Mouse (Mus musculus) liver, embryonic 14.5 days (tissue): ENCODE results near the gene Aire. TPM values are rescaled to one million over a fixed set of nuclear protein-coding genes. Genes with fewer than 3 reads are reported as not detected.
A peak's percentile ranks its signal among the peaks of the same experiment; 100 is the strongest.

Experiments used
- ATAC-seq: fragments of 200-750 bp; cut with Nextera tagmentation; 2 replicates; pipeline ENCODE4 v1.8.0; 2017; ENCODE audit warnings: moderate number of reproducible peaks, mild to moderate bottlenecking, moderate library complexity; ENCODE audit not compliant: insufficient read depth
- DNase-seq, 3 experiments: peaks; one replicate each; pipeline ENCODE4 v3.0.0-alpha.2; 2012 to 2013; ENCODE audit warnings: low read depth in 3 of 3, low spot score in 3 of 3
- H3K27ac ChIP-seq: fragments of 300-500 bp; sonication (generic); 2 replicates; pipeline ENCODE4 v1.5.1; 2014; ENCODE audit warnings: moderate library complexity, mild to moderate bottlenecking, control low read depth, inconsistent platforms
- H3K27me3 ChIP-seq: fragments of 300-500 bp; sonication (generic); 2 replicates; pipeline ENCODE4 v1.6.1; 2014; ENCODE audit warnings: mild to moderate bottlenecking, low read length, moderate library complexity; ENCODE audit not compliant: control insufficient read depth, insufficient read depth
- H3K36me3 ChIP-seq: fragments of 300-500 bp; sonication (generic); replicated peaks from 2 replicates; pipeline ENCODE4 v1.6.1; 2014; ENCODE audit warnings: low read depth; ENCODE audit not compliant: control insufficient read depth, insufficient read depth
- H3K4me1 ChIP-seq, 2 experiments: fragments of 200-500 bp in 1 of 2; fragments of 300-500 bp in 1 of 2; sonication (generic) in 1 of 2; replicated peaks; 2 replicates each; pipeline ENCODE4 v1.6.1; 2012 to 2014; ENCODE audit warnings: antibody characterized with exemption in 1 of 2, inconsistent platforms in 1 of 2, low read length in 1 of 2; ENCODE audit not compliant: control insufficient read depth in 2 of 2, insufficient read depth in 2 of 2
- H3K4me2 ChIP-seq: fragments of 300-500 bp; sonication (generic); 2 replicates; pipeline ENCODE4 v1.6.1; 2014; ENCODE audit warnings: low read depth, mild to moderate bottlenecking, control low read depth, moderate library complexity
- H3K4me3 ChIP-seq, 2 experiments: fragments of 200-500 bp in 1 of 2; fragments of 300-500 bp in 1 of 2; sonication (generic) in 1 of 2; 2 replicates each; pipeline ENCODE4 v1.5.1; 2012 to 2014; ENCODE audit warnings: low read depth in 2 of 2, low read length in 2 of 2, mild to moderate bottlenecking in 2 of 2, control low read depth in 1 of 2, inconsistent platforms in 1 of 2, moderate library complexity in 1 of 2; ENCODE audit not compliant: insufficient read depth in 1 of 2
- H3K9ac ChIP-seq: fragments of 300-500 bp; sonication (generic); replicated peaks from 2 replicates; pipeline ENCODE4 v1.6.1; 2014; ENCODE audit warnings: mild to moderate bottlenecking, control low read depth, moderate library complexity
- H3K9me3 ChIP-seq: fragments of 300-500 bp; sonication (generic); 2 replicates; pipeline ENCODE4 v1.6.1; 2016; ENCODE audit warnings: low read length, mixed read lengths; ENCODE audit not compliant: control insufficient read depth
- CTCF ChIP-seq: IDR thresholded peaks from 2 replicates; pipeline ENCODE4 v1.5.1; 2016; ENCODE audit warnings: antibody characterized with exemption, low read depth, control low read depth
- EP300 ChIP-seq: IDR thresholded peaks from 2 replicates; pipeline ENCODE4 v1.6.1; 2016; ENCODE audit warnings: antibody characterized with exemption, low read depth
- WGBS: fragments of 180-500 bp; shearing (Covaris S2); extraction: QIAGEN DNeasy Blood & Tissue Kit; methylation state at CpG from one replicate; pipeline ENCODE4 v1.1.7; 2014; ENCODE audit not compliant: insufficient replicate concordance; 5-methylcytosine and 5-hydroxymethylcytosine counted together
- polyA plus RNA-seq, 2 experiments: library from polyadenylated mRNA; depleted of rRNA in 1 of 2; stranded (reverse) in 1 of 2; unstranded in 1 of 2; fragments of >200 nt; fragmentation: Nextera tagmentation in 1 of 2; extraction: Ambion mirVana in 1 of 2; gene quantifications; 2 replicates each; pipeline versions ENCODE4 v1.2.1 to v1.2.3; 2012 to 2014

The Aire gene
- polyA plus RNA-seq, 2 experiments, result not detected

- DNase-seq (no peak), ATAC-seq (no peak)
- no peak for TF ChIP-seq EP300
- no peak for TF ChIP-seq CTCF
- Histone ChIP-seq H3K27ac (no peak overlapping the region), H3K9ac (no peak overlapping the region), H3K27me3 (peaks cover 19% of the 10 kb centered on the region), H3K4me3 (peak overlapping the region; percentile 34 to 52; a peak in 3 of 4 replicates), H3K4me2 (peak overlapping the region; percentile 52), H3K36me3 (no peaks in the 10 kb centered on the region), H3K4me1 (no peaks in the 10 kb centered on the region), H3K9me3 (no peaks in the 10 kb centered on the region)
- WGBS, result 13% methylated on average over 11 of the region's 11 CpGs
Observed at GRCm38 (mm10) chr10:78068541-78068940, 25.1 kb upstream of the Aire start.

DNA sequence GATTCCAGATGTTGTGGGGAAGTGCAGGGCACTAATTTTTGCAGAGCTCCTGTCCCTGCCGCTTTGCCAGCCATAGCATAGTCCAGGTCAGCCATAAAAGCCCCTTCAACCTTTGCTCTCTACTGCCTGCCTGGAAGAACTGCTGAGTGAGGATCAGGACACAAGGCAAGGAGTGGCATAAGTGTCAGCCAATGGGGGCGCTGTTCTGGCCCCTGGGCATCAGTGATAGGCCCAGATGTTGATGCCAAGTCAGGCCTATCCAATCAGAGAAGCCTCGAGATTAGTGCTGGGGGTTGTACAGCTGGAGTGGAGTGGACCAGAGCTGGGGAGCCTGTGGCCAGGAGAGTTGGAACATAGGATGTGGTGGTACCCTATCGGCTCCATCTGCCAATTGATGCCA, 23.8 kb upstream of the Aire start:
- no peak for TF ChIP-seq EP300
- 0 out of 2 replicates have a peak, but pooled peaks have one; percentile 2 for TF ChIP-seq CTCF
- H3K4me3 ChIP-seq, result no peak overlapping the region
- no peaks in the 10 kb centered on the region for H3K9me3 ChIP-seq
- H3K4me1 ChIP-seq, result no peaks in the 10 kb centered on the region
- DNase-seq (no peak), ATAC-seq (no peak)
- WGBS, result 27% methylated on average over 4 of the region's 4 CpGs
- no peak overlapping the region for H3K9ac ChIP-seq
- H3K27ac ChIP-seq, result no peak overlapping the region
- H3K36me3 ChIP-seq, result no peaks in the 10 kb centered on the region
- H3K4me2 ChIP-seq, result no peak overlapping the region
- peaks cover 19% of the 10 kb centered on the region for H3K27me3 ChIP-seq

- TF ChIP-seq CTCF, result no peak
- TF ChIP-seq EP300, result no peak
- 53% methylated on average over 9 of the region's 9 CpGs for WGBS
- no peaks in the 10 kb centered on the region for H3K4me1 ChIP-seq
Observed at GRCm38 (mm10) chr10:78063122-78063521, 19.7 kb upstream of the Aire start.

GRCm38 (mm10) chr10:78057056-78057455, 13.6 kb upstream of the Aire start:
- Histone ChIP-seq H3K9ac (no peak overlapping the region), H3K27me3 (no peaks in the 10 kb centered on the region), H3K4me3 (no peak overlapping the region), H3K9me3 (no peaks in the 10 kb centered on the region), H3K27ac (no peak overlapping the region), H3K4me2 (no peak overlapping the region), H3K4me1 (peaks cover 0 to 3% of the 10 kb centered on the region in 2 experiments; a peak in 1 of 4 replicates), H3K36me3 (no peaks in the 10 kb centered on the region)
- WGBS, result 62% methylated on average over 8 of the region's 8 CpGs
- ATAC-seq (no peak), DNase-seq (no peak)
- TF ChIP-seq CTCF, result no peak
- TF ChIP-seq EP300, result no peak

More at GRCm38 (mm10) chr10:78063122-78063521, 19.7 kb upstream of the Aire start:
- Histone ChIP-seq H3K4me2 (no peak overlapping the region), H3K9me3 (no peaks in the 10 kb centered on the region), H3K27me3 (no peaks in the 10 kb centered on the region), H3K36me3 (no peaks in the 10 kb centered on the region), H3K27ac (no peak overlapping the region), H3K4me3 (no peak overlapping the region), H3K9ac (no peak overlapping the region)
- DNase-seq, result no peak
- ATAC-seq, result no peak

- DNase-seq (peak in 2 of 3 experiments; percentile 4 to 26), ATAC-seq (no peak)
- H3K9ac ChIP-seq, result no peak overlapping the region
- no peak overlapping the region for H3K27ac ChIP-seq
- H3K36me3 ChIP-seq, result no peaks in the 10 kb centered on the region
- H3K4me3 ChIP-seq, result no peak overlapping the region
- no peak for TF ChIP-seq EP300
- H3K4me1 ChIP-seq, result peaks cover 0 to 3% of the 10 kb centered on the region in 2 experiments; a peak in 1 of 4 replicates
- H3K9me3 ChIP-seq, result no peaks in the 10 kb centered on the region
- WGBS, result 40% methylated on average over 19 of the region's 19 CpGs
- no peaks in the 10 kb centered on the region for H3K27me3 ChIP-seq
- no peak overlapping the region for H3K4me2 ChIP-seq
Observed at GRCm38 (mm10) chr10:78054633-78055565, 11.5 kb upstream of the Aire start.
